Mouse (Mus musculus) ES-E14 (cell line): ENCODE measurements at regions not wholly inside any gene's neighbourhood (a gene's known extent, or its start where the extent isn't known, plus 50 kb on each side); places are given as distances from the start of the nearest gene placed in this dataset.

Experiments
- DNase-seq: peaks from one replicate; pipeline ENCODE4 v3.0.0-alpha.2; 2013; ENCODE audit warnings: low read depth, low spot score
- H3K27ac ChIP-seq: 2 replicates; pipeline ENCODE4 v1.5.1; 2012; ENCODE audit warnings: low read depth, mild to moderate bottlenecking, low read length, moderate library complexity, mixed read lengths; ENCODE audit not compliant: poor library complexity, insufficient read depth, severe bottlenecking
- H3K36me3 ChIP-seq: 2 replicates; pipeline ENCODE4 v1.6.1; 2012; ENCODE audit warnings: mild to moderate bottlenecking, low read length, moderate library complexity, mixed read lengths; ENCODE audit not compliant: control insufficient read depth, poor library complexity, insufficient read depth, severe bottlenecking
- H3K4me1 ChIP-seq, 2 experiments: fragments of 150-350 bp in 1 of 2; sonication (generic) in 1 of 2; 2 replicates each; pipeline ENCODE4 v1.6.1; 2012; ENCODE audit warnings: low read length in 2 of 2, mild to moderate bottlenecking in 1 of 2, mixed read lengths in 1 of 2; ENCODE audit not compliant: control insufficient read depth in 2 of 2, insufficient read depth in 2 of 2, poor library complexity in 1 of 2
- H3K4me3 ChIP-seq, 2 experiments: fragments of 150-350 bp in 1 of 2; sonication (generic) in 1 of 2; 2 replicates each; pipeline ENCODE4 v1.5.1; 2012; ENCODE audit warnings: low read length in 2 of 2, low read depth in 1 of 2, mild to moderate bottlenecking in 1 of 2, mixed read lengths in 1 of 2; ENCODE audit not compliant: insufficient read depth in 1 of 2, poor library complexity in 1 of 2, severe bottlenecking in 1 of 2
- H3K9ac ChIP-seq: 2 replicates; pipeline ENCODE4 v1.6.1; 2012; ENCODE audit warnings: low read depth, mild to moderate bottlenecking, low read length, mixed read lengths; ENCODE audit not compliant: poor library complexity, insufficient read depth, severe bottlenecking
- H3K9me3 ChIP-seq: fragments of 150-350 bp; sonication (generic); 2 replicates; pipeline ENCODE4 v1.6.1; 2012; ENCODE audit warnings: low read depth, mild to moderate bottlenecking, low read length; ENCODE audit not compliant: control insufficient read depth, insufficient read depth
- CHD2 ChIP-seq: IDR thresholded peaks from 2 replicates; pipeline ENCODE4 v1.6.1; 2014; ENCODE audit warnings: mild to moderate bottlenecking, low read depth, low read length, inconsistent platforms
- HCFC1 ChIP-seq: IDR thresholded peaks from 2 replicates; pipeline ENCODE4 v1.6.1; 2012; ENCODE audit warnings: low read length, inconsistent platforms, borderline replicate concordance; ENCODE audit not compliant: insufficient read depth
- MAFK ChIP-seq: IDR thresholded peaks from 2 replicates; pipeline ENCODE4 v1.6.1; 2014; ENCODE audit warnings: mild to moderate bottlenecking, low read depth, low read length, inconsistent platforms; ENCODE audit not compliant: insufficient read depth
- ZC3H11A ChIP-seq: IDR thresholded peaks from 2 replicates; pipeline ENCODE4 v1.6.1; 2012; ENCODE audit warnings: low read depth, mild to moderate bottlenecking, inconsistent platforms, low read length, borderline replicate concordance
- ZNF384 ChIP-seq: IDR thresholded peaks from 2 replicates; pipeline ENCODE4 v1.6.1; 2012; ENCODE audit warnings: low read depth, low read length, inconsistent platforms
- in situ Hi-C, 2 experiments: fragments of 600-800 bp; cut with MboI; formaldehyde crosslinking; loops; one replicate each; pipeline ENCODE4 v1.15.1; 2025; ENCODE audit warnings: low sequenced_read_pairs in 2 of 2, inconsistent platforms in 1 of 2; ENCODE audit not compliant: unreplicated experiment in 2 of 2

- Histone ChIP-seq H3K27ac (no peak overlapping the region), H3K9ac (no peak overlapping the region), H3K36me3 (no peaks in the 10 kb centered on the region), H3K4me3 (no peak overlapping the region), H3K9me3 (no peaks in the 10 kb centered on the region), H3K4me1 (no peaks in the 10 kb centered on the region)
- DNase-seq = no peak
- TF ChIP-seq ZNF384 (no peak), HCFC1 (no peak), MAFK (no peak), ZC3H11A (no peak), CHD2 (no peak)
- in situ Hi-C loops = no loop called here
Observed at GRCm38 (mm10) chr8:44765677-44766076, 169.6 kb upstream of the Fat1 start.

- in situ Hi-C loops = no loop called here
- Histone ChIP-seq H3K9ac (no peak overlapping the region), H3K27ac (no peak overlapping the region), H3K9me3 (no peaks in the 10 kb centered on the region), H3K4me3 (no peak overlapping the region), H3K36me3 (no peaks in the 10 kb centered on the region), H3K4me1 (no peaks in the 10 kb centered on the region)
- no peak for DNase-seq
- TF ChIP-seq CHD2 (no peak), HCFC1 (no peak), MAFK (no peak)
Observed at GRCm38 (mm10) chr8:44766111-44766873, 169.0 kb upstream of the Fat1 start.

- Histone ChIP-seq H3K36me3 (no peaks in the 10 kb centered on the region), H3K9me3 (no peaks in the 10 kb centered on the region), H3K27ac (no peak overlapping the region), H3K9ac (no peak overlapping the region), H3K4me1 (no peaks in the 10 kb centered on the region), H3K4me3 (no peak overlapping the region)
- in situ Hi-C loops = no loop called here
- no peak for DNase-seq
- no peak for TF ChIP-seq MAFK
- TF ChIP-seq ZC3H11A = no peak
- no peak for TF ChIP-seq HCFC1
- no peak for TF ChIP-seq CHD2
- TF ChIP-seq ZNF384 = no peak
Observed at GRCm38 (mm10) chr8:44767271-44767670, 168.0 kb upstream of the Fat1 start.

GRCm38 (mm10) chr8:44779212-44779611 lies 156.0 kb upstream of the Fat1 start:
- no peaks in the 10 kb centered on the region for H3K36me3 ChIP-seq
- no peak for DNase-seq
- in situ Hi-C loops = no loop called here
- H3K4me1 ChIP-seq = no peaks in the 10 kb centered on the region
- H3K4me3 ChIP-seq = no peak overlapping the region
- H3K27ac ChIP-seq = no peak overlapping the region
- no peak overlapping the region for H3K9ac ChIP-seq
- H3K9me3 ChIP-seq = no peaks in the 10 kb centered on the region
- TF ChIP-seq ZC3H11A (no peak), CHD2 (no peak), MAFK (no peak)

DNA sequence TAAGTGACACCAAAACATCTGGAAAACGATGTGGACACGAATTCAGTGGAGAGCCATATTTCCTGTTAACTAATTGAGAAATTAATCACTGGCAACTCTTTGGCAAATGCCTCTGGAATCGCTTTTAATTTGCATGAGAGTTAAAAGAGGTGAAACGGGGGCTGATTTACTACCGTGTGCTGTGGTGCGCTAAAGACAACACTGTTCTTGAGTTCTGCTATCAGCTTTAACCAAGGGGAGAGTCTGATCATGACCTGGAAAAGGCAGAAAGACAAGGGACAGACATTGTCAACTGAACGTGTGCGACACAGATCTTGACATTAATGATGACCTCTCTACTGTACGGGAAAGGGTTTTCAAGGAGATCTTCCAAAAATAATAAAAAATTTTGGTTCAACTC lies 152.8 kb upstream of the Fat1 start:
- Histone ChIP-seq H3K9ac (no peak overlapping the region), H3K9me3 (no peaks in the 10 kb centered on the region), H3K4me3 (no peak overlapping the region), H3K36me3 (no peaks in the 10 kb centered on the region), H3K27ac (no peak overlapping the region), H3K4me1 (no peaks in the 10 kb centered on the region)
- in situ Hi-C loops = no loop called here
- no peak for DNase-seq
- TF ChIP-seq ZC3H11A (no peak), MAFK (no peak), HCFC1 (no peak), ZNF384 (no peak), CHD2 (no peak)
